Mouse (Mus musculus) small intestine, adult 2 months (tissue): ENCODE measurements around the gene Fgfr1op.

Source experiments
- CTCF ChIP-seq: fragments of 200-500 bp; IDR thresholded peaks from 2 replicates; pipeline ENCODE4 v1.5.1; 2012; ENCODE audit warnings: low read depth, mild to moderate bottlenecking, control low read depth, inconsistent platforms, low read length, moderate library complexity, mixed read lengths; ENCODE audit not compliant: insufficient replicate concordance, insufficient read length; ENCODE audit errors: extremely low read depth
- POLR2A ChIP-seq: fragments of 200-500 bp; IDR thresholded peaks from 2 replicates; pipeline ENCODE4 v1.6.1; 2012; ENCODE audit warnings: low read depth, mild to moderate bottlenecking, control low read depth, inconsistent platforms, low read length, moderate library complexity

DNA sequence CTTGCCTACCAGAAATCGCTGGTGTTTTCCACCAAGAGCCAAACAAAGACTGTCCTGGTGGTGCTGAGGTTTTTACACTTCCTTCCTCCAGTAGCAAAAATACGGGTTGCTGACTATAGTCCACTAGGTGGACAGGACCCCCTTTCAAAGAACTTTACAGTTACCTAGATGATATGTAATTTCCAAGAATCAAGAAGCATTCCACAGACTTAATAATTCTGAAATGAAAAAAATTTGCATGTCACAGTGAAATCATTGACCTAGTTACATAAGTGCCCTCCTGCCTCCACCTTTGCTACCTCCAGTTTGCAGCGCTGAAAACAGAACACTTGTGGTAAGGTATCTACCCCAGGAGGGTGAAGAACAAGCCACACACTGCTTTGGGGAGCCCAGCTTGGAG is 70.4 kb downstream of the Fgfr1op start, which contains the start of gene Ccr6:
- TF ChIP-seq CTCF (no peak), POLR2A (no peak)
